Mouse (Mus musculus) liver, embryonic 16.5 days (tissue): ENCODE results near the gene Chl1. TPM values are rescaled to one million over a fixed set of nuclear protein-coding genes. Genes with fewer than 3 reads are reported as not detected.

Experiments used
- ATAC-seq: fragments of 200-750 bp; cut with Nextera tagmentation; 2 replicates; pipeline ENCODE4 v1.8.0; 2017; ENCODE audit warnings: low read depth, mild to moderate bottlenecking, moderate number of reproducible peaks, moderate library complexity
- H3K27ac ChIP-seq: fragments of 300-500 bp; sonication (generic); 2 replicates; pipeline ENCODE4 v1.5.1; 2014; ENCODE audit warnings: mild to moderate bottlenecking, low read length
- H3K27me3 ChIP-seq: fragments of 300-500 bp; sonication (generic); 2 replicates; pipeline ENCODE4 v1.6.1; 2014; ENCODE audit warnings: low read depth, low read length, mixed read lengths; ENCODE audit not compliant: control insufficient read depth, insufficient read depth
- H3K36me3 ChIP-seq: fragments of 300-500 bp; sonication (generic); 2 replicates; pipeline ENCODE4 v1.6.1; 2014; ENCODE audit warnings: mild to moderate bottlenecking; ENCODE audit not compliant: control insufficient read depth, insufficient read depth
- H3K4me1 ChIP-seq: fragments of 300-500 bp; sonication (generic); 2 replicates; pipeline ENCODE4 v1.6.1; 2014; ENCODE audit warnings: low read depth, low read length, mixed read lengths; ENCODE audit not compliant: control insufficient read depth
- H3K4me2 ChIP-seq: fragments of 300-500 bp; sonication (generic); 2 replicates; pipeline ENCODE4 v1.6.1; 2014; ENCODE audit warnings: low read depth, low read length, mixed read lengths
- H3K4me3 ChIP-seq: fragments of 300-500 bp; sonication (generic); 2 replicates; pipeline ENCODE4 v1.5.1; 2014; ENCODE audit warnings: low read depth, mild to moderate bottlenecking, low read length
- H3K9ac ChIP-seq: fragments of 300-500 bp; sonication (generic); 2 replicates; pipeline ENCODE4 v1.6.1; 2014; ENCODE audit warnings: low read depth, low read length
- H3K9me3 ChIP-seq: fragments of 300-500 bp; sonication (generic); replicated peaks from 2 replicates; pipeline ENCODE4 v1.6.1; 2016; ENCODE audit warnings: low read length; ENCODE audit not compliant: control insufficient read depth
- WGBS: fragments of 180-500 bp; shearing (Covaris S2); extraction: QIAGEN DNeasy Blood & Tissue Kit; methylation state at CpG from one replicate; pipeline ENCODE4 v1.1.7; 2014; ENCODE audit not compliant: insufficient replicate concordance; 5-methylcytosine and 5-hydroxymethylcytosine counted together
- polyA plus RNA-seq: library from polyadenylated mRNA; unstranded; fragments of >200 nt; fragmentation: Nextera tagmentation; extraction: Ambion mirVana; gene quantifications from 2 replicates; pipeline ENCODE4 v1.2.1, GENCODE M21; 2015

Gene Chl1
- polyA plus RNA-seq, 1 experiment from 2014 or later = 0.02 TPM

GRCm38 (mm10) chr6:103665677-103666316, 155.4 kb downstream of the Chl1 start:
- no peaks in the 10 kb centered on the region for H3K9me3 ChIP-seq
- no peaks in the 10 kb centered on the region for H3K27me3 ChIP-seq
- WGBS = 67% methylated on average over 9 of the region's 9 CpGs
- no peak overlapping the region for H3K9ac ChIP-seq
- ATAC-seq = no peak
- H3K4me1 ChIP-seq = no peaks in the 10 kb centered on the region
- H3K27ac ChIP-seq = no peak overlapping the region
- no peaks in the 10 kb centered on the region for H3K36me3 ChIP-seq
- no peak overlapping the region for H3K4me3 ChIP-seq
- H3K4me2 ChIP-seq = no peak overlapping the region

- Histone ChIP-seq H3K36me3 (no peaks in the 10 kb centered on the region), H3K9me3 (no peaks in the 10 kb centered on the region), H3K4me1 (no peaks in the 10 kb centered on the region), H3K27ac (no peak overlapping the region), H3K27me3 (no peaks in the 10 kb centered on the region), H3K4me3 (no peak overlapping the region), H3K4me2 (no peak overlapping the region), H3K9ac (no peak overlapping the region)
- 66% methylated on average over 3 of the region's 3 CpGs for WGBS
- no peak for ATAC-seq
These were observed 162.7 kb downstream of the Chl1 start for GRCm38 (mm10) chr6:103673111-103673510.

GRCm38 (mm10) chr6:103674332-103674731, 163.9 kb downstream of the Chl1 start:
- H3K4me2 ChIP-seq = no peak overlapping the region
- H3K9ac ChIP-seq = no peak overlapping the region
- ATAC-seq = no peak
- H3K27ac ChIP-seq = no peak overlapping the region
- H3K27me3 ChIP-seq = no peaks in the 10 kb centered on the region
- no peaks in the 10 kb centered on the region for H3K36me3 ChIP-seq
- no peaks in the 10 kb centered on the region for H3K9me3 ChIP-seq
- 53% methylated on average over 6 of the region's 6 CpGs for WGBS
- no peaks in the 10 kb centered on the region for H3K4me1 ChIP-seq
- H3K4me3 ChIP-seq = no peak overlapping the region

DNA sequence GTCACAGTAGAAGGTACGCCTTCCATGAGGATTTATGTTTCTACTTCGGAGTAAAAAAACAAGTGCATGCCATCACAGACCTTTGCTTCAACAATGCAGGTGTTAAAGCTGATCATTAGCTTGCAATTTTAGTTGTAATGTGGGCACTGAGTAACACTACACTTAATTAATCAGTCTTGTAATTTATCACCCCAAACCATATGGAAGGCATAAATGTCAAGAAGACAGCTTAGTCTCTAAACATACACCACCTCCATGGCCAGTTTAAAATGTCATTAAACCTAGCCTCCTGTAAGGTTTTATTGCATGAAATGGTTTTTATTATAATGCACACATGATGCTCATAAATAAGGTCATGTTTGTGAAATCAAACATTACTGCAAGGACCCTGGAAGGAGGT, 164.8 kb downstream of the Chl1 start:
- no peak for ATAC-seq

GRCm38 (mm10) chr6:103676664-103677063, 166.3 kb downstream of the Chl1 start:
- Histone ChIP-seq H3K4me1 (no peaks in the 10 kb centered on the region), H3K4me2 (no peak overlapping the region), H3K4me3 (no peak overlapping the region), H3K27ac (no peak overlapping the region), H3K27me3 (no peaks in the 10 kb centered on the region), H3K9ac (no peak overlapping the region), H3K36me3 (no peaks in the 10 kb centered on the region), H3K9me3 (no peaks in the 10 kb centered on the region)
- no peak for ATAC-seq
- WGBS = 77% methylated on average over 5 of the region's 5 CpGs

More for the DNA sequence above, 164.8 kb downstream of the Chl1 start:
- Histone ChIP-seq H3K4me3 (no peak overlapping the region), H3K9ac (no peak overlapping the region), H3K4me2 (no peak overlapping the region), H3K9me3 (no peaks in the 10 kb centered on the region), H3K36me3 (no peaks in the 10 kb centered on the region), H3K27ac (no peak overlapping the region), H3K27me3 (no peaks in the 10 kb centered on the region), H3K4me1 (no peaks in the 10 kb centered on the region)
- WGBS = 78% methylated on average over 2 of the region's 2 CpGs

GRCm38 (mm10) chr6:103677072-103677471, 166.7 kb downstream of the Chl1 start:
- no peaks in the 10 kb centered on the region for H3K4me1 ChIP-seq
- H3K4me2 ChIP-seq = no peak overlapping the region
- no peak overlapping the region for H3K4me3 ChIP-seq
- no peaks in the 10 kb centered on the region for H3K36me3 ChIP-seq
- no peaks in the 10 kb centered on the region for H3K9me3 ChIP-seq
- H3K27me3 ChIP-seq = no peaks in the 10 kb centered on the region
- H3K27ac ChIP-seq = no peak overlapping the region
- H3K9ac ChIP-seq = no peak overlapping the region
- ATAC-seq = no peak
- whole genome bisulfite sequencing = 64% methylated on average over 1 of the region's 1 CpGs

DNA sequence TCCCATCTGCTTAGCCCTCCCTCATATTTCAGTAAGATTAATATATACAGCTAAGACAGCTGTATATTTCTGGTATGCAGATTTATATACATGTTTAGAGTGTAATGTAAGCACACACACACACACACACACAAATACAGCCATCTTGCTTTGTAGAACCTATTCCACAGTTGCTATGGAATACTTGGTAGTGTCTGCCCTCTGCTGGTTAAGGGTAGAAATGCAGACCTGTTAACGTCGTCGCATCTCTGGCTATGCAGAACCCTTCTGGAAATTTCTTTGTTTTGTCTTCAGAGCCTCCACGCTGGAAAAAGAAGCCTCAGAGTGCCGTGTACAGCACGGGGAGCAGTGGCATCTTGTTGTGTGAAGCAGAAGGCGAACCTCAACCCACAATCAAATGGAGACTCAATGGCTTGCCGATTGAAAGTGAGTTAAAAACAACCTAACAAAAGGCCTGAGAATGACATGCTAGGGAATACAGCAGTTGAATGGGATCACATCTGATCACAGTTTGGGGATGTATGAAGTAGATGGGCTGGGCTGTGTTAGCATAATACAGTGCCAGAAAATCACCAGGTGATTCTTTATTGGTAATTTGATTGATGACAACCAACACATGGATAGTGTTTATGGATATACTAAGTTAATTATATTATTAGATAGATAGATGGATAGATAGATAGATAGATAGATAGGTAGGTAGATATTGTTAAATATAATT, 172.6 kb downstream of the Chl1 start:
- Histone ChIP-seq H3K4me3 (no peak overlapping the region), H3K36me3 (no peaks in the 10 kb centered on the region), H3K27ac (no peak overlapping the region), H3K9me3 (no peaks in the 10 kb centered on the region), H3K4me2 (no peak overlapping the region), H3K9ac (no peak overlapping the region), H3K4me1 (no peaks in the 10 kb centered on the region), H3K27me3 (no peaks in the 10 kb centered on the region)
- ATAC-seq = no peak
- 13% methylated on average over 8 of the region's 8 CpGs for WGBS

DNA sequence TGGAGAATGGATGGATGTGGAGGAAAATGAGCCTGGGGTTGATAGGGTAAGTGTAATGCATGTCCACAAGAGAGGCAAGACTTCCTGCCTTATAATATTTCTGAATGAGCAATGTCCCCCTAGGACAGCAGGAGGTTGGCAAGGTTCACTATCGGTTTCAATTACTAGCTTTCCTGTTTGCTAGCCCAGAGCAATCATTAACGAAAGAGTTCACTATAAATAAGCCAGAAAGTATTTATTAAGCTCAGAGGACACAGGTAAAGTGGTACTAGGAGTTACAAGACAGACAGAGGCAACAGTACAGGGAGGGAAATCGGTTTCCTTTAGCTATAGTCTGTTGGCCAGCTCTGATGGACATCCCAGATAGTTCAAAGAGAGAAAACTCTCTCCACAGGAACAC, 182.1 kb downstream of the Chl1 start:
- Histone ChIP-seq H3K4me1 (no peaks in the 10 kb centered on the region), H3K36me3 (no peaks in the 10 kb centered on the region), H3K9ac (no peak overlapping the region), H3K9me3 (no peaks in the 10 kb centered on the region), H3K27ac (no peak overlapping the region), H3K27me3 (no peaks in the 10 kb centered on the region), H3K4me2 (no peak overlapping the region), H3K4me3 (no peak overlapping the region)
- 59% methylated on average over 3 of the region's 3 CpGs for WGBS
- no peak for ATAC-seq

DNA sequence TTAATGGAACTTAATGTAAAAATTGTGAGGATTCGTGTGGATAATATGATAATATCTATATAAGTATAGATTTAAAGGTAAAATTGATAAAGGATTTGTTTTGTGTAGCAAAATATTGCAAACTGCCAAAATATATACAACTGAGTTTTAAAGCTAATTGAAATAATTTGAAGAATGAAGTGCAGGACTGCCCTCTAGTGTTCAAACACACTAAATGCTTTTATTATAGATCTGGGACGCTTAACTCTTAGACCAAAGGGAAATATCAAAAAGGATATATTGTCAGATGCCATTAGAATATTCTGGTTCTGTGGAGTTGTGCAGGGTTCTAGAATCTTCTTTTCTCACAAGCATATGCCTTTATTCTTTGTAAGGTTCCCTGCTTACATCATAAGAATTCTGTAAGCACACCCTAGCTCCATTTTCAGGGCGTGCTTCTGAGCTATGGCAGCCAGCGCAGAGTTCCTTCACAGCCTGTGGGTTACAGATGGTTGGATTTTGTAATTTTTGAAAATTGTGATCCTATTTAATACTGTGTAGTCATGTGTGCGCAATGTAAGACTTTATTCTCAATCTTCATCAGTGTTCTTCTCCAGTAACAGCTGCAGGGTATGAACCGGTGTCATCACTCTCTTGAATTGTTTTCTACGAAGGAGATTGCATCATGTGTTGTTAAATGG, 187.1 kb downstream of the Chl1 start:
- no peak for ATAC-seq
- no peak overlapping the region for H3K4me3 ChIP-seq
- no peaks in the 10 kb centered on the region for H3K36me3 ChIP-seq
- H3K4me2 ChIP-seq = no peak overlapping the region
- H3K27me3 ChIP-seq = no peaks in the 10 kb centered on the region
- 55% methylated on average over 7 of the region's 7 CpGs for WGBS
- H3K9me3 ChIP-seq = no peaks in the 10 kb centered on the region
- no peaks in the 10 kb centered on the region; the same call in 1 of the 2 replicates for H3K4me1 ChIP-seq
- H3K9ac ChIP-seq = no peak overlapping the region
- no peak overlapping the region for H3K27ac ChIP-seq
